Mouse (Mus musculus): ENCODE measurements around the gene Abcc3.

DNA sequence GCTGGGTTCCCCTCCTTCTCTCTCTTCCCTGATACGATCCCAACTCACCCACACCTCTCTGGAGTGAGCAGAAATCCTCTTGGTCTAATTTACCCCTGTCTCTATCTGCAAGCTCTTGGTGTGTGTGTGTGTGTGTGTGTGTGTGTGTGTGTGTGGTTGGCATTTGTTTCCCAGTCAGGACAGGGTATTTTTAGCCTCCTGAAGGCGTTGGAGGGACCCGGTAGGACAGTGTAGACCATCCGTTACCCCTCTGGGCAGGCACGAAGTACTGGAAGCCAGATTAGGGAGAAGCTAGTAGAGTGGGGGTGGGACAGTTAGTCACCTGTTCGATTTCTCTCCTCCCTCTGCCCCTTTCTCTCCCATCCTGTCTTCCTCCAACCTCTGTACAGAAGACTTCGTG, 1.3 kb upstream of the Abcc3 start:
- TF ChIP-seq CTCF (IDR thresholded peaks at IDR 0.05; ENCODE audit: borderline replicate concordance, insufficient read depth, low read length), result no peak
- no peak for TF ChIP-seq POLR2A (IDR thresholded peaks at IDR 0.05; ENCODE audit: low read depth, low read length)

Data from embryonic fibroblast, embryonic 13.5 days (primary cell).